Mouse (Mus musculus): Measurements from ENCODE around the gene Nrg4.

Gene Nrg4

DNA sequence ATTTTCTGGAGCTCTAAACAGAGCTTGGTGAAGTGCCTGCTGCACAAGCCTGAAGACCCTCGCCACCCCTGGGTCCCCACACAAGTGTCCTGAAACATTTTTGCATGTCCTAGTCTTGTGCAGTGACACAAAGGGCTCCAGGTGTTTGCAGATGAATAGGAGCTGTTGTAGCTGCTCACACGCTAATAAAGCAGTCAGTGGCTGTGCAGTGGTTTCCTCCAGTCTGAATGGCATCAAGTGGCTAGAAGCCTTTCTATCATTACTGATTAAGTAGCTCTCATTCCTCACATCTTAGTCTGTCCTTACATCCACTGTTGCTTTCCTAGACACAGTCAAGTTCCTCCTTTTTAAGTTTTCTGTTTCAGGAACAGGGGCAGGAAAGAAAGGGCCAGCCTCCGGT is 111.0 kb downstream of the Nrg4 start:
- no peak for DNase-seq (ENCODE audit: low read depth, low spot score)

DNA sequence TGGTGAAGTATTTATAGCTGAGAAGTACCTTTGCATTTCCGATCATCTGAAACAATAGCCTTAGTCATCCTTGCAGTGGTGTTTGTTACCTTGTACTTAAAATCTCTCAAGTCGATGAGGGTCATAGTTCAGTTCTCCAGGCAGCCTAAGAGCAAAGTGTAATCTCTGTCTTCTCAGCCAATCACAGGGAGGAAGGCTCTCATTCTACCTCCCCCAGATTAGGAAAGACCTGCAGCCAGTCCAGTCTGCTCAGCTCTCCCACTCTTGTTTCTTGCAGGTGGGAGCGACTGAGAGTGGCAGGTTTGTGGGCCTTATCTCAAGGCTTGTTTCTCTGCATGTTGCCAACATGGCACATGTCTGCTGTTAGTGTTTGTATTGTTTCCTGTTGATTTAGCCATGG is 111.6 kb downstream of the Nrg4 start:
- DNase-seq (ENCODE audit: low read depth, low spot score), result no peak

DNA sequence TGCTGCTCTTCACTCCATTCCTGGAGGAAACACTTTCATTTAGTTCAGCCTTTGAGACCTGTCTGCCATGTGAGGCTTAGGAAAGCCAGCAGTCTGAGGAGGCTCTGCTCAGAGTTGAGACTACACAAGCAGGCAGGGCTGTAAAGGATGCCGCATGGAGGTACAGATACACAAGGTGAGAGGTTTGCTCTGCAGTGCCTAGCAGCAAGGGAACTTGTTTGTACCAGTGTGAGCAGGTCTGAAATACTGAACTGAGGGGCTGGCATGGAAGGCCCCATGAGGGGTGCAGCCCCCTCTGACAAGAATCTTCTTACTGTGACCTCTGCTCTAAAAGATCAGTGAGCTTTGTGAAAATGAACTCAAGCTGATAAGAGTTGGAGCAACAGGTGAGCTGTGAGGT is 113.2 kb downstream of the Nrg4 start:
- no peak for DNase-seq (ENCODE audit: low read depth, low spot score)

DNA sequence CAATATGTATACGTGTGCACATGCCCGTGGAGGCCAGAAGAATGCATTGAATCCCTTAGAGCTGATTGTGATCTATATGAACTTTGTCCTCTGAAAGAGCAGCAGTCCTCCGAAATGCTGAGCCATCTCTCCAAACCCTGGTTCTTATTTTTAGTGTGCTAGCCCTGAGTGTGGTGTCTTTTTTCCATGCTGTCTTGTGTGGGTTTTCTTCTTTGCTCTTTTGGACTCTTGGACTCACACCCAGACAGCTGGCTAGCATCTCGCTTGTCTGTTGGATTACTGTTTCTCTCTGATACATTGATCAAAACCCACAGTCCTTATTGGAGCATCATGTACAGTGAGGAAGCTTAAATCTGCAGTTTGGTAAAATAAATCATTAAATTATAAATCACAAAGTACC is 115.0 kb downstream of the Nrg4 start:
- no peak for DNase-seq (ENCODE audit: low read depth, low spot score)

DNA sequence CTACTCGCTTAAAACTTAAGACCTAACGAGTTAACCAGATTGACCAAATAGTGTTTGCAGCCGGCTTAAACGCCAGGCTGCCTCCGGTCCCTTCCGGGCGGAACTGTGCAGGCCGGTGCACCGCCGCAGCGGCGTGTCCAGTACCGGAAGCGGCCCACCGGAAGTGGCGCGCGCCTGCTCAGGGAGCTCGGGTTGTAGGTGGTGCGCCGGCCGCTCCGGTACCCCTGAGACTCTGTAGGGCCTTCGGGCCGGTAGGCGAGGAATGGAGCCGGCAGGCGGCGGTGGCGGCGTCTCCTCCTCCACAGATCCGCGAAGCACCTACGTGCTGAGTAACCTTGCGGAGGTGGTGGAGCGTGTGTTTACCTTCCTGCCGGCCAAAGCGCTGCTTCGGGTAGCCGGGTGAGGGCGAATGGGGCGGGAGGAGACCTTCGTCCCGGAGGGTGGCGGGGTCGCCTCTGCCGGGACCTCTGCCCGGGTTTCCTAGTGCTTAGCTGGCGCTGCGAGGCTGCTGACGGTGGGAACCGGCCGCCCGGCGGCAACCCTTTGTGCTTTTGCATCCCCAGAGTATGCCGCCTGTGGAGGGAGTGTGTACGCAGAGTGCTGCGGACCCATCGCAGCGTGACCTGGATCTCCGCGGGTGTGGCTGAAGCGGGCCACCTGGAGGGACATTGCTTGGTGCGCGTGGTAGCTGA is 117.7 kb downstream of the Nrg4 start, which contains the start of gene Fbxo22:
TSS of gene Fbxo22 (plus strand) at position 136 of the 692 bp plus-strand sequence.
- DNase-seq (ENCODE audit: low read depth, low spot score), result peak; percentile 42

DNA sequence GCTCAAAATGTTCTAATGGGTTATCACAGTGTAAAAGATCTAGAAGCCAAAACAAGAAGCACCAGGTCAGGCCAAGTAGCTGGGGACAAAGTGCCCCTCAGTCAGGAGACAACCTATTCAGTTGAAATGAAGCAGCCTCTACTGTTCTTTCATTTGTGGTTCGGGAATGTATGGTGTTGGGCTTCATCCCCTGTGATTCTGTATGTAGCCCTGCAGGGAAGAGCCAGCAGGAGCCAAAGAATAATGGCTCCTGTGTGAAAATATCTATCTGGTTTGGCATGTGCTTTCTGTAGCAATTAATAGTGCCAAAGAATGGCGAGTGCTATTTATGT is 118.2 kb downstream of the Nrg4 start:
- DNase-seq (ENCODE audit: low read depth, low spot score), result no peak

DNA sequence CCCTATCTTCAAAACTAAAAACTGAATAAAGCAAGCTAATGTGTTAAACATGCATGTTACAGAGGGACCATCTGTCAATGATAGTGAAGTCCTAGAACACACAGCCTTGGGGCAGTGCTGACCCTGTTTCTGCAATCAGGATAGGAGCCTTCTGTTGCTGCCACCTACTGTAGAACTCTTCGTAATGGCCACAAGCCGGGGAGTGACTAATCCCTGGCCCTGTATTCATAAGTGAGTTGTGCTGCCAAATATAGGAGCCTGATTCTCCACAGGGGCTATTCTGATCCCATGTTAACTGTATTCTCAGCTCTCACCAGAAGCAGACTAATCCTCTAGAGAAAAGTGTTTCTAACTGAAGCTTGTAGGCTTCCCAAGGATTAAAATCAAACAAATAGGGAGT is 127.3 kb downstream of the Nrg4 start:
- no peak for DNase-seq (ENCODE audit: low read depth, low spot score)

DNA sequence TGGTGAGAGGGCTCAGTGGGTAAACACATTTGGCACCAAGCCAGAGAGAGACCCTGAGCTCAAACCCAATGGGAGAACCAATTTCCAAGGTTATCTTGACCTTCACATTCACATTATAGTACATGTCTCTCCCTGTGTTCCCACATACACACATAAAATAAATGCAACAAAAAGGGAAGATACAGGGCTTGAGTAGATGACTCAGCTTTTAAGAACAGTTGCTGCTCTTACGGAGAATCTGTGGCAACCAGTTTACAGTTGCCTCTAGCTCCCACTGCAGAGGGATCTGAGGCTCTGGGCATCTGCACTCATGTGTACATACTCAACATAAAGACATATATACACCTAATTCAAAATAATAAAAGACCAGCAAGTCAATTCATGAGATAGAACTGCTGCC is 128.4 kb downstream of the Nrg4 start:
- DNase-seq (ENCODE audit: low read depth, low spot score), result no peak

DNA sequence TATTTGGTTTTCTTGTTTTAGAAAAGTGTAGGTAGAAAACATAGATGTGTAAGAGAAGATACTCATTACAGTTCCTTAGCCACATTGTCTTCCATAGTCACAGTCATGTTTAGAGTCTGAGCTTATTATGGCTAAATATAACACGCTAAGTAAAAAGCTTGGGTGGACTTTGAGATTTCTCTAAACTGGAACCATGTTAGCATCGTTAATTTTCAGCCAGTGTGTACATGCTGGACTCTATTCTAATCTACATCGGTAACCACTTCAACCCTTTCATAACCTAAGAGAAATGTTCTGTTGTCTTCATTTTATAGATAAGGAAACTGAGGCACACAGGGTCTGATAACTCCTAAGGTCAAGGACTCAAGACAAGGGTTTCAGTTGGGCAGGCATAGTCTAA is 130.8 kb downstream of the Nrg4 start:
- no peak for DNase-seq (ENCODE audit: low read depth, low spot score)

DNA sequence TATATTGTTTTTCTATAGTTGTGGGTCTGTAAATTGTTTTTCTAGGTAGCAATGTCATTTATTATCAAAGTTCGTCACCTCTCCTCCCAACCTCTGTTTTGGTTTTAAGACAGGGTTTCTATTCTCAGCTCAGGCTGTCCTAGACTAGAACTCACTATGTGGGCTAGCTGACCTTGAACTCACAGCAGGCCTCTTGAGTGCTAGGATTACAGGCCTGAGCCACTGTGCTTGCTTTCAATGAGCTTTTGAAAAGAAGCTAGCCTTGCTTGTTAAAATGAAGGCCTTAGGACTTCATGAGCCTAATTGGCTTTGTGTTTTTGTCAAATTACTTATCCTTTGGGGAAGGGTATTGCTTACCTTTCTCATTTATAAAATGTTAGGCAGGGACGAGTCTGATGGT is 152.4 kb downstream of the Nrg4 start:
- DNase-seq (ENCODE audit: low read depth, low spot score), result no peak

DNA sequence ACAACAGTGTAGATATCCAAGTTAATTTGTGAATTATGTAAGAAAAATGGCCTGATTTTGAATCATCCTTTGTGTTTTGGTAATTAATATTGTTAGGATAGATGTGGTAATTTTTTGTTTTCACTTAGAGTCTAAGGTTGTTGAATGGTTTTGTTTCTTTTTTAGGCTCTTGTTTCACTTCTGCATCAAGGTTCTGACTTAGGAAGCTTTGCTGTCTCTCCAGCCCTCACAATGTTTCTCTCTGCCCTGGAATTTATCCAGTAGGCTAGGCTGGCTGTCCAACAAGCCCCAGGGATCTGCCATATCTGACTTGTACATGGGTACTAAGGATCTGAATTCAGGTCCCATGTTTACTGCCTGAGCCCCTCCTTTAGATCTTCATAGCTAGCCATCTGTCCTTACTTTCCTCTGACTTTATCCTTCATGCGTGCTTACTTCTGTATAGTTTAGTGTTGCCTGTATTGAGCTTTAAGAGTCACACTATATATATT is 154.4 kb downstream of the Nrg4 start:
- no peak for DNase-seq (ENCODE audit: low read depth, low spot score)

DNA sequence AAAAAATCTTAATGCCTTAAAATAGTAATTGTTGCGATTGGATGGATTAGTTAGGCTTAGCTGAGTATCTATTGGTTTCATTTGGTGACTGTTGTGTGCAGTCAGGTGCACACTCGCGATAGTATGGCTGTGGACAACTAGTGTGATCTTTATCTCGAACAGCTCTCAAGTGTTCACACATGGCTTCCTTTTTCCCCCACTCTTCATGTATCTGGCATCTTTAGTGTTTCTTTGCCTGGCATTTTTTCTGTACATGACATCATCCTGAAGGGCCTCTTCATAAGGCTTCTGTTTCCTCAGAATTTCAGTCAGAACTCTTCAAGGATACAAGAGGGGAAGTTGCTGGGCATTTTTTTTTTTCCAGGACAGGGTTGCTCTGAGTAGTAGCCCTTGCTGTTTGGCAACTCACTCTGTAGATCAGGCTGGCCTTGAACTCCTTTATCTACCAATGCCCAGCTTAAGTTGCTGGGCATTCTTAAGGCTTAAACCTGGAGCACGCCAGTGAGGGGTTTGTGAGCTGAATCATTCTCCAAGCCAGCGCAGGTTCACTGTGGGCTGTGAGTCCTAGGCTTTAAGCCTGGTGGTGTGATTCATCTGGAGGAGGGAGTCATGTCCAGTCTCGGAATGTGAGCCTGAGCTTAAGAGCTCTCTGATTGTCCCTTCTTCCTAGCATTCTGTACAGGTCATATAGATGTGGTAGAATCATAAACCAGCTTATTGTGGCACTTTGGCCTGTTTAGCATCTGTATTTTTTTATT is 155.8 kb downstream of the Nrg4 start:
- no peak for DNase-seq (ENCODE audit: low read depth, low spot score)
